Mouse (Mus musculus) cerebellum, adult 2 months (tissue): ENCODE measurements around the gene Erbb4.
"Not testable (repeated sequence)": the region's sequence is repeated elsewhere in the genome, so short reads cannot be mapped to it uniquely, and the experiment has no call there.

Experiments used
- CTCF ChIP-seq: fragments of 200-500 bp; IDR thresholded peaks from 2 replicates; pipeline ENCODE4 v1.5.1; 2011; ENCODE audit warnings: low read depth, mild to moderate bottlenecking, control low read depth, low read length, moderate library complexity, borderline replicate concordance; ENCODE audit not compliant: insufficient read depth
- POLR2A ChIP-seq: fragments of 200-500 bp; IDR thresholded peaks from 2 replicates; pipeline ENCODE4 v1.6.1; 2011; ENCODE audit warnings: low read length, control low read depth, borderline replicate concordance; ENCODE audit not compliant: insufficient read depth

- not testable (repeated sequence) for TF ChIP-seq POLR2A, CTCF
These were observed 341.8 kb downstream of the Erbb4 start for GRCm38 (mm10) chr1:68766095-68766494.
